Mouse (Mus musculus) cortical plate, adult 2 months (tissue): ENCODE results near the gene Cadm1.

Experiments
- CTCF ChIP-seq: fragments of 200-500 bp; IDR thresholded peaks from 2 replicates; pipeline ENCODE4 v1.5.1; 2011; ENCODE audit warnings: mild to moderate bottlenecking, control low read depth, low read length; ENCODE audit not compliant: insufficient read depth; ENCODE audit errors: extremely low read depth
- POLR2A ChIP-seq: fragments of 200-500 bp; IDR thresholded peaks from 2 replicates; pipeline ENCODE4 v1.6.1; 2011; ENCODE audit warnings: mild to moderate bottlenecking, low read length, control low read depth; ENCODE audit not compliant: insufficient read depth; ENCODE audit errors: extremely low read depth

DNA sequence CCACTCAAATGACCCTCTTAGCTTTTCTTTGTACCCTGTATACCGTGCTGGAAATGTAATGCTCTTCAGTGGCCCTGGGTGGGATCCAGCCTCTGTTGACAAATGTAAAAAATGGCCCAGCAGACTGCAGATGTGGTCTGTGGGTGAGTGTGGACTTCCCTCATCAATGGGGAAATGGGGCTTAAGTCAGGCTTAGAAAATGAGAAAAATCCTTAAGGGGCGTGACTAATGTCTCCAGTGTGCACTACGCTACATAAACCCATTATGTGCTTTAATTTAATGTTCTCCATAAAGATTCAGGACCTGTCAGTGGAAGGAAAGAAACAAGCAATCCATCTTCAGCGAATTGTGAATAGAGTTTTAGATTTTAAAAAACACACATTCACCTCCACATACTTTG is 40.2 kb downstream of the Cadm1 start:
- TF ChIP-seq POLR2A (no peak), CTCF (no peak)
